Mouse (Mus musculus) urinary bladder, postnatal 14 days (tissue): ENCODE data around the gene Rpl13.
A peak's percentile ranks its signal among the peaks of the same experiment; 100 is the strongest.

Experiments used
- DNase-seq: peaks from one replicate; pipeline ENCODE4 v3.0.0; 2021; ENCODE audit warnings: low spot score

The Rpl13 gene

GRCm38 (mm10) chr8:123108010-123108409 lies 5.9 kb downstream of the Rpl13 start:
- no peak for DNase-seq

DNA sequence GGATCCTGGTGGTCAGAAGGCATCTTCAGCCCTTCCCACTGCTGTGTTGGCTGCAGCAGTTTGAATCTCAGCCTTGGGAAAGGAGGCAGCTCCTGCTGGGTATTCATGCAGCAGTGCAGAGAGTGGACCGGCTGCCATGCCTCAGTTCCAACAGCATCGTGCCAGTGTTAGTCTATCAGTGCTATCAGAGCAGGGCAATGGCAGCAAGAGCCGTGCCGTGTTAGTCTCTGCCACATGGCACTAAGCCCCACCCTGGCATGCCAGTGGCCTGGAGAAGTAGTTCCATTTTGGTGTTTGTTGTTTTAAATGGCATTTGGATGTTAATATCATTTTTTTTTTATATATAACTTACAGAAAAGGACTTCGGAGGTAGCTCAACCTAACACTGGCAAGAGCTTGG lies 6.8 kb downstream of the Rpl13 start:
- no peak for DNase-seq

DNA sequence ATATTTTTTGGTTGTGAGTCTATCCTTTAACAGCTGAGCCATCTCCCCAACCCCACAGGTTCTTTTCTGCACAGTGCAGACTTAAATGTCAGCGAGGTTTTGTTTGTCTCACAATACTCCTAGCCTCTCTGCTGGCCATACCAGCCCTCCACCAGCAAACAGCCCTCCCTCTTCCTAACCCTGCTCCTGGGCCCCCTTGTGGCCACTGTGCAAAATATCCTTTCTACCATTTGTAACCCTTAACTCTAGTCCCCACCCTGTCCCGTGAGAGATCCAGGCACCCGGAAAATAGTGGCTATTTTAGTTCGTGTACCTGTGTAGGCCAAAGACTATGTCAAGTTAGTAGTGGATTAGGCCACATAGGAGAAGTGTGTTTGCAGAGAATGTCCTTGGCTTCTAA lies 8.5 kb downstream of the Rpl13 start:
- DNase-seq, result peak; percentile 47

DNA sequence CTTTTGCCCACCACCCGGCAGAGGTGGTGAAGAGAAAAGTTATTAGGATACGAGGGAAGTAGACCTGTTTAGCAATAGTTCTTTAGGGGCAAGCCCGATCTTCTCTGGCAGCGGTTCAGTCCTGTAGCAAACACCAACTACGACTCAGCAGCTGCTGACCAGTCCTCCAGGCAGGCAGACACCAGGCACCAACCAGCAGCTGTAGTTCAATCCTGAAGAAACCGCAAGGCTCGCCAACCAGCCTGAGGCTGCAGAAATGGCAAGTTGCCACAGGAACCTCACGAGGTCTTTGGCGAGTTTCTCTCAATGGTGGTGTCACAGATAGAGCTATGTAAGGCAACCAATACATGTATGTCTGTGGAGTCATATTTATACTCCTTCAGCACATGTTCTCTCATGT lies 10.7 kb downstream of the Rpl13 start:
- DNase-seq, result no peak

DNA sequence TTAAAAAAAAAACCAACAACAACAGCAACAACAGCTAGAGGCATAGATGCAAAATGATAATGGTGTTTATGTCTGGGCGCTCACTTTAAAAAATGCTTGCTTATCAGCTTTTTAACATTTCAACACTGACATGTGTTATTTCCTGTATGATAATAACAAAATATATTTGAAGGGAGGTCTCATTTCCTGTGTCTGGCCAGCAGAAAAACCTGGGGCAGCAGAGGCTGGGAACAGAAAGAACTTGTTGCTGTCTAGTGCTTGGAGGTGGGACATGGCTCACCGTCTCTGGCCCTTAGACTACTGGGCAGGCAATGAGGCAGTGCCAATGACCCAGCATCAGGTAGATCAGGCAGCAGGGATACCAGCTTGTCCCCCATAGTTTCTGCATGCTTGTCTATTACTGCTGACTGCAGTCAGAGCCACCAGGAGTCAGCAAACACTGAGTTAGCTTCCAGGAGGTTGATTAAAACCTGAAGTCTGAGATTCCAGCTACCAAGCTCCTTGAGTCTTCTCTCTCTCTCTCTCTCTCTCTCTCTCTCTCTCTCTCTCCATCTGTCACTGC lies 11.8 kb downstream of the Rpl13 start:
- no peak for DNase-seq

GRCm38 (mm10) chr8:123114644-123115043 lies 12.5 kb downstream of the Rpl13 start:
- DNase-seq, result no peak

DNA sequence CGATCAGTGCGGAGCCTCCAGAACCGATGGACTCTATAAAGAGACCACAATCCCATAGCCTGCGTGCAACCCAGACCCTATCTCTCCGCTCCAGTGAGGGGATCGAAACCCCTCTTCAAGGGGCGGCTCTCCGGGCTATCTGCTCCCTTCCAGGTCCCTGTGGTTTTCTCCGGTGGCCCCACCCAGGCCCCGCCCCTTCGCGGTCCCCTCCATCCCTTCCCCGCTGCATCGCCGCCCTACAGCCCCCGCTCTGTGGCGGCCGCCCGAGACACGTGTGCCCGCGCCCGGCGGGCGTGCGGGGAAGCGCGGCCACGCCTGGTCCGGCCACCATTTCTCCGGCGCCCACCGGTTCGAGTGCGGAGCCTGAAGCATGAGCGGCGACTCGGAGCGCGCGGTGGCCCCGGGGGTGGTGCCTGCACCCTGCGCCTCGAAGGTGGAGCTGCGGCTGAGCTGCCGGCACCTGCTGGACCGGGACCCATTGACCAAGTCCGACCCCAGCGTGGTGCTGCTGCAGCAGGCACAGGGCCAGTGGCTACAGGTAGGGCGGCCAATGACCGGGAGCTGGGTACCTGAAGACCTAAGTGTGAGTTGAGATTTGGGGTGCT lies 15.1 kb downstream of the Rpl13 start, which contains the start of gene Cpne7:
Gene Cpne7, plus strand, starts transcription at position 248 of the 605 bp plus-strand sequence.
- DNase-seq, result no peak

DNA sequence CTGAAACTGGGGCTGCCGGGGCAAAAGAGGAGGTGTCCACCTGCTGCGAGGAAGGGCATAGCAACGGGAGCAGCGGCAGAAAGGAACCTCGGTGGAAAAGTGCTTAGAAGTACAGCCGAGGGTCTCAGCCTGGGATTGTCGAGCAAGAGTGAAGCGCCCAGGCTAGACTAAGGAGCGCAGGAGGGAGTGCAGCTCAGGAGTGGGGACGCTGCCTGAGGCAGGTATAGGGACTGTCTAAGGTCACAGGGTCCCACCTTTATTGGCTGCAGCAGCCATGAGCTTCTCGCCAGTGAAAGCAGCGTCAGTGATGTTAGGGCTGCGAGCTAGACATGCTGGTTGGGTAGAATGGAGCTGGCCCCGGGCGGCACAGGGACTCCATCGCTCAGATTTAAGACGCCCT lies 15.6 kb downstream of the Rpl13 start:
- DNase-seq, result no peak

DNA sequence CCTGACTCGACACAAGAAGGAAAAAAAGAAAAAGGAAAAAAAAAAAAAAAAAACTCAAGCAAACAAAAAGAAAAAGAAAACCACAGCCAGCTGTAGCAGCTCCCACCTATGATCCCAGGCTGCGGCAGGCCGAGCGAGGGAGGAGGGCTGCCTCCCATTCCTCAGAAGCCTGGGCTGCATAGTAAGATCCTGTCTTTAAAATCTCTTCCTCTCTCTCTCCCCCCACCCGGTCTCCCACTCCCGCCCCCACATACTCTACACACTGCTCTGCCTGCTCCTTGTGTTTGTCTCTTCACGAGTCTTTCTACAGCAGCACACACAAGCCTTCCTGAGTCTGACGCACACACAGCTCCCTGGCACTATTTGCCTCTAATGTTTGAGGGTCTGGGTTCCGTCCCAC lies 19.9 kb downstream of the Rpl13 start:
- no peak for DNase-seq

- DNase-seq, result no peak
These were observed 20.5 kb downstream of the Rpl13 start for GRCm38 (mm10) chr8:123122670-123123069.

GRCm38 (mm10) chr8:123126193-123126816 lies 24.2 kb downstream of the Rpl13 start:
- peak; percentile 64 for DNase-seq

DNA sequence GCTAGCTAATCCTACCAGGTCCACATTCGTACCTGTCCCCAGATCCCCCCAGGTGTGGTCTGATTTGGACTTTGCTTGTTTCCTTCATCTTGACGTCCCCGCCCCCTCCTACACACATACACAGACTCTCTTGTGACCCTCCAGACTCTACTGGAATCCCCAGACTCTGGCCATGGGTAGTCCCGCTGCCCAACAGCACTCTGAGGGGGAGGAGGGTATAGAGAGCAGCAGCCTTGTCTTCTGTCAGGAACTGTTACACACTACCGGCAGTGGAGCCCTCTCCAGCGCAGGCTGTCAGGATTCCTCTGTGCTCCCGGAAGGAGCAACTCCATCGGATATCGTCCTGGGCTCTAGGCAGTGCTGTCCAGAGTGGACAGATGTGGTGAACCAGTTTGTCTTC lies 28.9 kb downstream of the Rpl13 start:
- DNase-seq, result no peak

- DNase-seq, result no peak
These were observed 30.8 kb downstream of the Rpl13 start for GRCm38 (mm10) chr8:123132953-123133352.

GRCm38 (mm10) chr8:123134149-123134713 lies 32.1 kb downstream of the Rpl13 start:
- DNase-seq, result no peak

DNA sequence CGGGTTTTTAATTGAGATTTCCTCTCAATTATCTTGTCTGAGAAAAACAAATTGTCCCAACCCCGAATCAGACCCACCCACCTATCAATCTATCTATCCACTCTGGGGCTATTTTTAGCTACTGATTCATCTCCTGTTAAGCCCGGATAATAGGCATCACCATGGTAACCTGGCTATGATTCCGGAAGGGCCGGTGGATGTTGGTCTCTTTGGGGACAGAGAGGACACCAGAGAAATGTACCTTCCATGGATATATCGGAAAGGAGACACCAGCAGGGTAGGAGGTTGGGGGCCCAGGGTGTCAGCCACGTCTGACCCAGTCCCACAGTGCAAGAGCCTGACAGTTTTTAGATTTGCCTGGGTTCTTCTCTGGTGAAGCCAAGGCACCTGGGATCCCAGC lies 33.3 kb downstream of the Rpl13 start:
- no peak for DNase-seq

GRCm38 (mm10) chr8:123135806-123136205 lies 33.7 kb downstream of the Rpl13 start:
- DNase-seq, result no peak

DNA sequence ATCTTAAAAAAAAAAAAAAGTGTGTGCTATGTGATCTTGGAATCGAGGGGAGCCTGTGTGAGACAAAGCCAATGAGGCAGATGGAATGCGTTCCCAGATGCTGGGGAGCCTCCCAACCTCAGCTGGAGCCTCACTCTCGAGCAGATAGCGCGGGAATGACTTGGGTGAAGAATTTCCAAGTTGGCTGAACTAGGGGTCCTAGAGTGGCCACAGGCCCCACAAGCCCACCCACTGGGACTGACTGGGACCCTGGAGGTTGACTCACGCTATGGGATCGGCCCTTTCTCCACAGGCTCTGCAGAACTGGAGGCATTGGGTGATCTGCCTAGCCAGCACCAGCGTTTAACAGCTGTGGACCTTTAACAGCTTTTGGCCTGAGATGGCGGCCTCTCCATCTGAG lies 34.1 kb downstream of the Rpl13 start:
- peak; percentile 38 for DNase-seq

DNA sequence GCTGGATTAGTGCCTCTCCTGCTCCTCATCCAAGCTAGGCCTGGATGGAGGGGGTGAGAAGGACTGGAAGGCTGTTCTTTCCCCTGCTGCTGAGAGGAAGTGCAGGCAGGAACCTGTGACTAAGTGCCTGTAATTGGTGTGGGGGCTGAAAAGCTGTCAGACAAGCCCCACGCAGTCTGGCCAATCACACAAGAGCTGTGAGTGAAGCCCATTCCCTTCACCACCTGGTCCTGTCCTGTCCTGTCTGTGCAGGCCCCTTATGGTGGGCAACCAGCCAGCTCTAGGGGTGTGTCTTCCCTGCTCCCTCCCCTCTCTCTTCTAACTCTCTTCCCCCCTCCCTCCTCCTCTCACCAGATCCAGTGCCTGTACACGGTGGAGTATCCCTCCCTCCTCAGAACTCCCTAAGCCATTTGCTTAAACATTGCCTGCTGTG lies 35.5 kb downstream of the Rpl13 start:
- DNase-seq, result peak; percentile 79

- no peak for DNase-seq
These were observed 36.6 kb downstream of the Rpl13 start for GRCm38 (mm10) chr8:123138741-123139140.

DNA sequence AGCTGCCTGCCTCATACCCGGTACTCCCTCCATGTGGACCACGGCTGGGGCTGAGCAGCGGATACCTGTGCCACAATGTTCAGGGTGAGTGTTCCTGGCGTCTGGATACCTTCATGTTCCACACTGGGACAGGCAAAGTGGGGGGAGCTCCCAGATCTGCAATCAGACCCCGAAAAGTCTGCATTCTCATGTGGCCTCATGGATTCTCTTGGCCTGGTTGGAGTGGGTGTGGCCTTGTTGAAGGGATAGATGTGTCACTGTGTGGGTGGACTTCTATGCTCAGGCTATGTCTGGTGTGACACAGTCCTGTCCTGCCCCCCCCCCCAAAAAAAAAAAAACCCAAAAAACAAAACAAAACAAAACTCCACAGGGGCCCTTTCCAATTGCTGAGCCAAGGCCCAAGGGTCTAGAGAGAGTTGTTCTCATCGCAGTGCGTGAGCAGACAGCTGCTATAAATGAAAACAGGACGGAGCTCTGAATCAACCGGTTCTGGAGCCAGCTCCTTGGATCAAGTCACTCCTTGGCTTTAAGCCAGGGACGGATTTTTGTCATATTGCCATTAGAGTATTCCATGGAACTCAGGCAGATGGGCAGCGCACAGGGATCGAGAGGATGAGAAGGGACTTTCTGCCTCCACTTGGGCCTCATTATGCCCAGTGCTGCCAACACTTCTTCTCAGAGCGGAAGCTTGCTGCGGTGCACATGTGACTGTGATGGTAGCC lies 39.8 kb downstream of the Rpl13 start:
- peak; percentile 79 for DNase-seq

DNA sequence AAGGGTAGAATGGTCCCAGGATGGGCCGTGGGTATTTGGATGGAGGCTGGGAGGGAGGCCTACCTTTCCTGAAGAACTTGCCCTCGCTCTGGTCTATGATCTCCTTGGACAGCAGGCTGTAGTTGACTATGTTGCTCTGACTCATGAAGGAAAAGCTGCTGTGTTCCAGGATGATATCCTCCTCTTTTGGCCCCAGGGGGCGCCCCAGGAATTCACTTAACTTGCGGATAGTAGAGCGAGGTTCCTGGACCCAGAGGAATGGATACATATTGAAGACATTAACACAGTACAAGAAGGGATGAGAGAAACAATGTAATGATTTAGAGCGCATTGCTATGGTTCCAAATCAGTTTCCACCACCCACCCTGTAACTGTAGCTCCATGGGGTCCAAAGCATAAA lies 43.1 kb downstream of the Rpl13 start:
- DNase-seq, result peak; percentile 60

GRCm38 (mm10) chr8:123146390-123146789 lies 44.2 kb downstream of the Rpl13 start:
- DNase-seq, result peak; percentile 37

DNA sequence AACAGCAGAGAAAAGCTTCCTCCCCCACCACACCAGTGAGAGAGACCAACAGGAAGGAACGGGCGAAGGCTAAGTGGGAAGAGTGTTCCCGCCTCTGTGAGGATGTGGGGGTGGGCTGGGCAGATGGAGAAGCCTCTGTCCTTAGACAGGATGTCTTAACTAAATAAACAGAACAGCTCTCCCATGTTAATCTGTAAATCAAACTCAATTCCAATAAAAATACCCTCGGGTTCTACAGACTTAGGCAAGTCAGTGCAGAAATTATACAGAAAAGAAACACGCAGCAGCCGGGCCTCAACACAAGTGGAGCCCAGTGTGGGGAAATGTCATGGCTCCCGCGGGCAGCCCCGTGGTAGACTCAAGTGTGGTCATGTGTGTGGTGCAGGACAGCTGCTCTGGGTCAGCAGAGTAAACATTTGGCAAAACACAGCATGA lies 48.6 kb downstream of the Rpl13 start:
- DNase-seq, result no peak
